Mouse (Mus musculus): ENCODE results near the gene Tcp11x2. TPM values are rescaled to one million over a fixed set of nuclear protein-coding genes. Genes with fewer than 3 reads are reported as not detected.

Gene Tcp11x2
- 1 to 10 TPM in 1 of 2 experiments, not detected in 1; 1.7 TPM for total RNA-seq (2023)

GRCm38 (mm10) chrX:135693633-135694032 is at the start of gene Tcp11x2:
TSS of gene Tcp11x2 (minus strand) at chrX:135693790.

GRCm38 (mm10) chrX:135742304-135743055 is 48.9 kb upstream of the Tcp11x2 start, which contains the start of the genes Armcx5 and Gprasp1:
TSS of gene Armcx5 (plus strand) at chrX:135742733.
TSS of gene Gprasp1 (plus strand) at chrX:135742733.

GRCm38 (mm10) chrX:135725161-135725560 is 31.6 kb upstream of the Tcp11x2 start, which contains the start of gene Tmsb15a:
TSS of gene Tmsb15a (minus strand) at chrX:135725261.

GRCm38 (mm10) chrX:135627605-135628004 is 66.0 kb downstream of the Tcp11x2 start, which contains the start of gene Prame:
TSS of gene Prame (minus strand) at chrX:135627705.

Other genes with a start within 250 kb of the Tcp11x2 start
- not detected for gene AV320801, start 199.2 kb downstream of the Tcp11x2 start, total RNA-seq (2023)
- not detected for gene Nxf7, start 95.0 kb downstream of the Tcp11x2 start, total RNA-seq (2023)
- not detected for gene Prame, start 66.1 kb downstream of the Tcp11x2 start, total RNA-seq (2023)
- gene Tmsb15a, start 31.5 kb upstream of the Tcp11x2 start, total RNA-seq (2023): not detected
- 10 to 100 TPM; 12.2 to 12.4 TPM for gene Armcx5, start 48.9 kb upstream of the Tcp11x2 start, total RNA-seq (2023)
- 10 to 100 TPM; 15.6 to 20.6 TPM for gene Gprasp1, start 48.9 kb upstream of the Tcp11x2 start, total RNA-seq (2023)
- gene Bhlhb9, start 103.8 kb upstream of the Tcp11x2 start, total RNA-seq (2023): 1 to 10 TPM; 2.3 to 3.6 TPM
- 1 to 10 TPM in 1 of 2 experiments, not detected in 1; 1.4 TPM for gene Gprasp2, start 145.2 kb upstream of the Tcp11x2 start, total RNA-seq (2023)

All from neutrophil, adult 59 days (primary cell).